ENCODE assay signal across 8 mouse cellular contexts in the genomic region with DNA sequence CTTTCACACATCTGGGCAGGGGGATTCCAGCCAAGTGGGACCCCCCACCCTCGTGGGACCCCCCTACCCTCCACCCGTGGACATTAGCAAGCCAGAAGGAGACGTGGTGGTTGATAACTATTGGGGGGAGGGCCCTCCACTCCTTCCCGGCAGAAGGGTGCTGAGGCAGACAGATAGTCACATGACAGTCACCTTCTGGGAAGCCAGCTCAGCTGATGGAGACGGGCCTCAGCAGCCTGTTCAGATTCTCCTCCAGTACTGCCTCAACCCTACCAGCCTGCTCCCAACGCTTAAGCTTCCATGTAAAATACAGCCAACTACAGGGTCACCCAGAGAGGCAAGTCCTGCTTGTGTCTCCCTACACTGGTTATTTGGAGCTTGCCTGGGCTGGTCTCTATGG. TPM values are rescaled to one million over a fixed set of nuclear protein-coding genes. Genes with fewer than 3 reads are reported as not detected.
A peak's percentile ranks its signal among the peaks of the same experiment; 100 is the strongest.
DNase-seq lines count a peak whose midpoint lies in the region; ATAC-seq lines count a peak whose summit lies in the region.

No protein-coding gene starts in this region.

- WGBS in heart, embryonic 16.5 days: 21% methylated on average over 6 of the region's 6 CpGs
- WGBS in limb, embryonic 10.5 days: 35% methylated on average over 6 of the region's 6 CpGs

- H3K9ac ChIP-seq in heart, embryonic 16.5 days (ENCODE audit: low read length): peak overlapping the region; percentile 75; the same call in 1 of the 2 replicates

- no peaks in the 10 kb centered on the region for H3K9me3 ChIP-seq in heart, embryonic 16.5 days (replicated peaks; ENCODE audit: control insufficient read depth, low read length)
- no peaks in the 10 kb centered on the region for H3K9me3 ChIP-seq in limb, embryonic 10.5 days (replicated peaks)

- DNase-seq in heart, adult 8-10 months (ENCODE audit: low spot score): no peak
- DNase-seq in right cerebral cortex, postnatal 25 days: peak; percentile 36
- no peak for DNase-seq in right cerebral cortex, postnatal 14 days
- DNase-seq in limb, embryonic 10.5 days (ENCODE audit: low spot score): no peak
- no peak for DNase-seq in ovary, adult 18-20 months (ENCODE audit: low spot score)
- DNase-seq in c-Kit-positive CD71-positive TER-119-positive erythroid progenitor cells, embryonic 14.5 days (ENCODE audit: low spot score): no peak

- peak overlapping the region; percentile 63 for H3K4me3 ChIP-seq in heart, embryonic 16.5 days (ENCODE audit: low read length)
- H3K4me3 ChIP-seq in limb, embryonic 10.5 days: peak overlapping the region; percentile 67; the same call in 1 of the 2 replicates

- H3K36me3 ChIP-seq in heart, embryonic 16.5 days (ENCODE audit: control insufficient read depth, insufficient read depth): no peaks in the 10 kb centered on the region
- H3K36me3 ChIP-seq in limb, embryonic 10.5 days: no peaks in the 10 kb centered on the region

- peaks cover 23% of the 10 kb centered on the region for H3K4me1 ChIP-seq in heart, embryonic 16.5 days (ENCODE audit: control insufficient read depth, insufficient read depth, low read length)
- H3K4me1 ChIP-seq in limb, embryonic 10.5 days: peaks cover 48% of the 10 kb centered on the region

- ATAC-seq in heart, embryonic 16.5 days (replicated peaks; ENCODE audit: extremely low read depth, insufficient read depth, low FRiP score): no peak
- ATAC-seq in megakaryocyte progenitor cell, adult 5-6 weeks (replicated peaks; ENCODE audit: poor library complexity): no peak

- 0 out of 2 replicates have a peak overlapping the region, but pooled peaks have one; percentile 10 for H3K27ac ChIP-seq in heart, embryonic 16.5 days (ENCODE audit: low read length)
- H3K27ac ChIP-seq in limb, embryonic 10.5 days: no peak overlapping the region

- H3K27me3 ChIP-seq in heart, embryonic 16.5 days (ENCODE audit: control insufficient read depth, insufficient read depth, low read length): peaks cover 38% of the 10 kb centered on the region
- H3K27me3 ChIP-seq in limb, embryonic 10.5 days (ENCODE audit: low read depth, poor library complexity, severe bottlenecking): peaks cover 84% of the 10 kb centered on the region

- peak overlapping the region; percentile 90 for H3K4me2 ChIP-seq in heart, embryonic 16.5 days (ENCODE audit: low read depth, low read length)

RNA-seq across cellular contexts. Expression of gene Pdgfb, which starts 3.6 kb away (rescaled TPM):
- 3.2 and 4.6 TPM in 2 replicates for polyA plus RNA-seq in heart, embryonic 16.5 days (2015; fragmentation: Nextera tagmentation; extraction: Ambion mirVana)
- 10 to 100 TPM; 20.2 to 34.2 (median 28.5) TPM for total RNA-seq in heart, adult 8-10 months (2022)
- polyA plus RNA-seq in limb, embryonic 10.5 days (2016; fragmentation: Nextera tagmentation; extraction: Ambion mirVana): 1.5 and 2.0 TPM in 2 replicates
- total RNA-seq in megakaryocyte progenitor cell, adult 5-6 weeks (2015): not detected in 2 replicates
- total RNA-seq in megakaryocyte progenitor cell, adult 5-6 weeks (2017): 0.17 TPM in 1 of 2 replicates, not detected in the other

RNA-seq across cellular contexts. Expression of gene Cbx7, which starts 40.3 kb away (rescaled TPM):
- polyA plus RNA-seq in heart, embryonic 16.5 days (2015; fragmentation: Nextera tagmentation; extraction: Ambion mirVana): 1.4 and 1.7 TPM in 2 replicates
- total RNA-seq in heart, adult 8-10 months (2022): 10 to 100 TPM; 18.7 to 28.2 (median 21.1) TPM
- 1.1 and 1.3 TPM in 2 replicates for polyA plus RNA-seq in limb, embryonic 10.5 days (2016; fragmentation: Nextera tagmentation; extraction: Ambion mirVana)
- total RNA-seq in megakaryocyte progenitor cell, adult 5-6 weeks (2015): 3.3 TPM in 2 replicates
- 1.7 and 2.1 TPM in 2 replicates for total RNA-seq in megakaryocyte progenitor cell, adult 5-6 weeks (2017)

Comparison
In these comparisons a context has a peak if more than half of its experiments do, and no peak if none do; other contexts are left out.
1. RNA of gene Pdgfb, which starts 3.6 kb away (total RNA-seq): 20.2 to 34.2 TPM in heart, adult 8-10 months; 0.17 TPM in megakaryocyte progenitor cell, adult 5-6 weeks; every median in the first group is over 10 times any median in the second.
2. RNA of gene Cbx7, which starts 40.3 kb away (total RNA-seq): 18.7 to 28.2 TPM in heart, adult 8-10 months; 1.7 to 3.3 TPM in megakaryocyte progenitor cell, adult 5-6 weeks; every median in the first group is over 4 times any median in the second.